Mouse (Mus musculus): Measurements from ENCODE around the gene Zar1. TPM values are rescaled to one million over a fixed set of nuclear protein-coding genes. Genes with fewer than 3 reads are reported as not detected.
"Not testable (repeated sequence)": the region's sequence is repeated elsewhere in the genome, so short reads cannot be mapped to it uniquely, and the experiment has no call there.

Gene Zar1
- total RNA-seq (2021) = under 1 TPM in 1 of 2 experiments, not detected in 1; 0.38 TPM
- long read RNA-seq, experiment 1 = 0 reads
- long read RNA-seq, experiment 2 = 0 reads

DNA sequence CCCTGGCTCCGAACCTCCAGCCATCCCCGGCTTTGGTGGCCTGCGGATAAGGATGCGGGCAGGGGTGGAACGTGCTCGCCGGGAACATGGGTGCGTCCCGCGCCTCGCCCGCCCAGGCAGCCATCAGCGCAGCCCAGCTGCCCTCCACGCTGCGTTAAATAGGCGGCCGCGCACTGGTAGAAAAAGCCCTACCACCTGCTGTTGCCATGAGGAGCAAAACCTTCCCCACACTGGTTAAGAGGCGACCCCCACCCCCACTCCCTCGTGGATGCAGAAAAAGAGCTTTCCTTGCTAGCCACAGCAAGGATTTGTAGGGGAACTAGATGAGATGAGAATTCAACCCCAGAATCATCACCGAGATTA lies at the start of gene Zar1:
Zar1 (minus strand) TSS at position 285 of the 363 bp plus-strand sequence.
- H3K4me3 ChIP-seq = peak within 1 kb of the TSS; percentile 30; the same call in 1 of the 2 replicates
- H3K27ac ChIP-seq = not testable (repeated sequence)

GRCm38 (mm10) chr5:72630026-72630425 lies 49.0 kb upstream of the Zar1 start:
- DNase-seq (ENCODE audit: low spot score in 2 of 2) = no peak
- no peak for TF ChIP-seq CTCF (conservative IDR thresholded peaks at IDR 0.05)
- H3K4me3 ChIP-seq = no peak overlapping the region
- H3K27ac ChIP-seq = no peak overlapping the region

More for the DNA sequence above, at the start of gene Zar1:
- not testable (repeated sequence) for DNase-seq (ENCODE audit: low spot score in 2 of 2)

DNA sequence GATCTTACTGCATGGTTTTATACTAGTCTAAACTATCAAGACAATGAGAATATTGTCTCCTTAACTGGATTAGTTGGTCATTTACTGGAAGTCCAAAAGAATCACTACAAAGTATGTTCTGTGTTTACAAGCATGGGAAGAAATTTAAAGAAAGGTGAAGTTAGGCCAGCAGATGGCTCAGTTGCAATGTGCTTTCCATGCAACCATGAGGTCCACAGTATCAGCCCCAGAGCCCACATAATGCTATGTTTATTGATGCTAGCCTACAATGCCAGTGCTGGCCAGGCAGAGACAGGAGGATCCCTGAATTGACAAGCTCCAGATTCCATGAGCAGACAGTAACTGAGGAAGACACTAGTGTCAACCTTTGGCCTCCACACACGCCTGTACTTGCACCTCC lies 40.0 kb upstream of the Zar1 start:
- TF ChIP-seq CTCF (conservative IDR thresholded peaks at IDR 0.05) = 0 out of 2 replicates have a peak, but pooled peaks have one; percentile 7
- no peak overlapping the region for H3K4me3 ChIP-seq
- H3K27ac ChIP-seq = no peak overlapping the region
- DNase-seq (ENCODE audit: low spot score in 2 of 2) = no peak

GRCm38 (mm10) chr5:72617413-72617812 lies 36.4 kb upstream of the Zar1 start:
- TF ChIP-seq CTCF (conservative IDR thresholded peaks at IDR 0.05) = no peak
- DNase-seq (ENCODE audit: low spot score in 2 of 2) = no peak
- Histone ChIP-seq H3K27ac (no peak overlapping the region), H3K4me3 (no peak overlapping the region)

DNA sequence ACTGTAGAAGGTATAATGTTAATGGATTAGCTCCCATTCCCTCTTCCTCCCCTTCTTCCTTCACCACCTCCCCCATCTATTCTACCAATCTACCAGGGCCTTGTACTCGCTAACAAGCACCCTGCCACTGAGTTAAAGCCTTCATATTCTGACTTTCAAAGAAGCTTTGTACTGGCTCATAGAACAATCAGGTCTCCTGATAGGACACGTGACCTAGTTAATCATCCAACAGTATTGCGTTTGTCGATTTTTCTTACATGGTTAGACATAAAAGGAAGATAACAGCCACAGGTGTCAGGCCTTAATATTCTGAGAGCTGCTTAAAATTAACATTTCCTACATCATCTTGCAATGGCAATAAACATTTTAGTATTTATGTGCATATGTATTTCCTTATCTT lies 22.1 kb upstream of the Zar1 start:
- no peak overlapping the region for H3K4me3 ChIP-seq
- TF ChIP-seq CTCF (conservative IDR thresholded peaks at IDR 0.05) = no peak
- H3K27ac ChIP-seq = no peak overlapping the region
- DNase-seq (ENCODE audit: low spot score in 2 of 2) = no peak

- no peak overlapping the region for H3K27ac ChIP-seq
- peak in 1 of 2 experiments; percentile 25 for DNase-seq (ENCODE audit: low spot score in 2 of 2)
Observed at GRCm38 (mm10) chr5:72601006-72601405, 20.0 kb upstream of the Zar1 start.

DNA sequence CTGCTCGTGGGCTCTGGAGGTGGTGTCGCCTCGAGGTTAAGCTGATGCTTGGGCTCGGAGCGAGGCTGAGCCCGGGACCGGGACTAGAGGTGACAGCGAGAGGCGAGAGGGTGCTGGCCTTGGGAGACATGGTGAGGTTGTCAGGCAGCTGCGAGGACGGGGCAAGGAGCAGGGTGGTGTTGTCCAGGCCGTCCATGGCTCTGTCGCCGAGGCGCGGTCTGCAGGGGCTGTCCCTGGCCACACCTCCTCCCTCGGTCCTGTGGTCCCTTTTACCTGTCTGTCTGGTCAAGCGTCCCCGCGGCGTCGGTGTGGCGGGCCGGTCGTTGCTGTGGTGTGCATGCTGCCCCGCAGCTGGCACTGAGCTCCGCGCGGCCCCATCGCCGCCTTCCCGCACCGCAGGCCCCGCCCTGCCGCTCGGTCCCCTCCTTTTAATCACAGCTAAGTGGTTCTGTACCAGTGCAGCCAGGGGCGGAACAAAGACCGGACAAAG lies 6.2 kb upstream of the Zar1 start, which contains the start of gene Gm5868:
Gm5868 (minus strand) TSS at position 360 of the 490 bp plus-strand sequence.
- no peak for DNase-seq (ENCODE audit: low spot score in 2 of 2)
- no peak for TF ChIP-seq CTCF (conservative IDR thresholded peaks at IDR 0.05)
- peak within 1 kb of the TSS; percentile 11; the same call in 1 of the 2 replicates for H3K4me3 ChIP-seq
- no peak within 1 kb of the TSS for H3K27ac ChIP-seq

More at GRCm38 (mm10) chr5:72601006-72601405, 20.0 kb upstream of the Zar1 start:
- H3K4me3 ChIP-seq = no peak overlapping the region
- TF ChIP-seq CTCF (conservative IDR thresholded peaks at IDR 0.05) = peak; percentile 69

GRCm38 (mm10) chr5:72586667-72587191 lies 5.7 kb upstream of the Zar1 start:
- not testable (repeated sequence) for H3K4me3 ChIP-seq; H3K27ac ChIP-seq; DNase-seq (ENCODE audit: low spot score in 2 of 2)

- H3K4me3 ChIP-seq; DNase-seq (ENCODE audit: low spot score in 2 of 2); H3K27ac ChIP-seq: not testable (repeated sequence)
- TF ChIP-seq CTCF (conservative IDR thresholded peaks at IDR 0.05) = peak; percentile 54
Observed at GRCm38 (mm10) chr5:72586122-72586521, 5.1 kb upstream of the Zar1 start.

DNA sequence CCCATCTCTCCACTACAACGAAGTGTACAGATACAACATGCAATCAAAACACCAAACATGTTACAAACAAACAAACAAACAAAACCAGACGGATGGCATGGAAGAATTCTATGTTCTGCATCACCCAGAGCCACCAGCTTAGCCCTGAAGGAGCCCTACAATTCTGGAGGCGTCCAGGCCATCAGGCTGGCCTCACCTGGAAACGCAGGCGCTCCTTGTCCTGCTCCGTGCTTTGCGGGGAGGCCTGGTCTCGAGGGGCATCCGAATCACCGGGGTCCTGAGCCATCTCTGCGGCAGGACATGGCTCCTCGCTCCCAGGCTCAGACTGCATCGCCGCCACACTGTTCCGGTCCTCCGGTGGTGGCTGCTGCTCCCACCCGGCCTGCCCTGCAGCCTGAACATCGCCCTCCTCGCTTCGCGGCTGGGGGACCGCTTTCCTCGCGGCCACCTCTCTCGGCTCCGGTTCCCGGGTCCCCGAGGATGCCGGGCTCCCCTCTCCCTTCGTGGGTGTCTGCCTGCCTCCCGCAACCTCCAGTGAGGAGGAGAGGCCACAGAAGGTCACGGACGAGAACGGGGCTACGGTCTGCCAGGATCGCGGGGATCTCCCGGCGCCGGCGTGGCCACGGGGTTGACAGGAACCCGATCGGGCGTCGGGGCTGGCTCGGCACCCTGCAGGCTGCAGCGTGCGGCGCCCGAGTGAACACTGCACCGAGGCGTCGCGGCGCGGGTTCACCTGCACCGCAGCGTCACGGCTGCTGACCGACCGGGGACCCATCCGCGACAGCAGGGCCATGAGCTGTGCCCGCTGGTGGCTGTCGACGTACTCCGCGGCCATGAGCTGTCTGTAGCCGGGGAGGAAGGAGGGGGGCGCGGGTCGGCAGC lies 725 bp downstream of the Zar1 start:
- H3K4me3 ChIP-seq = peak overlapping the region; percentile 30; the same call in 1 of the 2 replicates
- not testable (repeated sequence) for DNase-seq (ENCODE audit: low spot score in 2 of 2); H3K27ac ChIP-seq

DNA sequence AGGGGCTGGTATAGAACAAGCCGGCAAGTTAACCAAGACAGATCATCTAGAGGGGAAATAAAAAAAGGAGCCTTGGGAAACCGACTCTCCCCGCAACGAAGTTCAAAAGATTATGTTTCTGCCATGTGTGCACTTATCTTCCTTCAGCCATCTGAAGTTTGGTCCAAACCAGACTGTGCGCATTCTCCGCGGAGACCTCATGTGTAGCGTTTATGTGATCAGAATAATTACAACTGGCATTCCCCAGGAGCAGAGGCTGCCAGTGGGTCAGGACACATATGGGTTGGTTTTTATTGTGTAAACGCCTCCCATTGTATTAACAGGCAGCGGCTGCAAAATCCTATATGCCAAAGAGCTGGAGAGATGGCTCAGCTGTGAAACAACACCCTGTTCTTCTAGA lies 1.5 kb downstream of the Zar1 start:
- not testable (repeated sequence) for H3K4me3 ChIP-seq; H3K27ac ChIP-seq; DNase-seq (ENCODE audit: low spot score in 2 of 2)

GRCm38 (mm10) chr5:72565621-72566020 lies 15.4 kb downstream of the Zar1 start:
- DNase-seq (ENCODE audit: low spot score in 2 of 2) = no peak
- no peak for TF ChIP-seq CTCF (conservative IDR thresholded peaks at IDR 0.05)
- Histone ChIP-seq H3K27ac (no peak overlapping the region), H3K4me3 (no peak overlapping the region)

DNA sequence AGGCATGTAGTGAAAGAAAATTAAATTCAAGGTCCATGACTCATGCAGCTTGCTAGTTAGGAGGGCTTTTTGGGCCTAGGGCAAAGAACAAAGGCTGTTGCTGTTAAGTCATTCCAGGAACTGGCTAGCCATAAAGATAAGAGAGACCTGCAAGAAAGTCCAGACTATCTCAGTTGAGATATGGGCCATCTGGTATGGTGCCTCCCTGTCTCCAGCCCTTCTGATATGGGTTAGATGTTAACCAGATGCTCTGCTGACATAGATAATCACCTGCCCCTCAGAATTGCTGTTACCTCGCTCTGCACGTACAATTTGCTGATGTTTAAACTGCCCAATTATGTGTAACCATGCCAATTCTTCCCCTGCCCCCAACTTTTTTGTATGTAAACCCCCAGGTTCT lies 17.9 kb downstream of the Zar1 start:
- H3K27ac ChIP-seq; DNase-seq (ENCODE audit: low spot score in 2 of 2): not testable (repeated sequence)

More for the DNA sequence above, 17.9 kb downstream of the Zar1 start:
- H3K4me3 ChIP-seq = not testable (repeated sequence)
